In the genomic region with DNA sequence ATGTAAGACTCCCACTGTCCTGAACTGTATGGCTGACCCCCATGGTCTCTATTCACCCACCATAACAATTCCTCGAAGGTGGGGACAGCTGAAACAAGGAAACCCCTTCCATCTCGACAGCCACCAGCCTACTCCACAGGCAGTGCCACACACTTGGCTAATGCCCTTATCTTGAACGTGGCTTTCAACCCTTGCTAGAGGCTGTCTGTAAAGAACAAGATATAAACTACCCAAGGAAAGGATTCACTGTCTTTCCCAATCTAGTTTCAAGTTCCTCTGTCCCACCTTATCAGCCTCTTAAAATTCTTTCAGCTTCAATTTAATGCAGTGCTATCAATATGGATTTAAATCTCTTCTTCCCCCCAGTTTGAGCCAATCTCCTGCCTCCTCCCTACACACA, we compare ENCODE assay signal across 8 mouse cellular contexts. TPM values are rescaled to one million over a fixed set of nuclear protein-coding genes. Genes with fewer than 3 reads are reported as not detected.
DNase-seq lines count a peak whose midpoint lies in the region; ATAC-seq and TF ChIP-seq lines count a peak whose summit lies in the region.

No protein-coding gene starts in this region.

- H3K4me1 ChIP-seq in erythroblast, embryonic 14.5 days (ENCODE audit: control insufficient read depth), result peaks cover 41% of the 10 kb centered on the region
- H3K4me1 ChIP-seq in forebrain, postnatal 0 days (ENCODE audit: insufficient read depth), result no peaks in the 10 kb centered on the region; the same call in 1 of the 2 replicates
- H3K4me1 ChIP-seq in liver, embryonic 16.5 days (ENCODE audit: control insufficient read depth, low read depth, low read length), result peaks cover 21% of the 10 kb centered on the region

- WGBS in forebrain, postnatal 0 days, result 54% methylated on average over 3 of the region's 3 CpGs
- WGBS in liver, embryonic 16.5 days (ENCODE audit: insufficient replicate concordance), result 18% methylated on average over 3 of the region's 3 CpGs

- peaks cover 2% of the 10 kb centered on the region for H3K36me3 ChIP-seq in erythroblast, embryonic 14.5 days (ENCODE audit: control insufficient read depth)
- H3K36me3 ChIP-seq in C2C12 (ENCODE audit: control insufficient read depth, insufficient read depth), result peaks cover 7% of the 10 kb centered on the region
- peaks cover 11% of the 10 kb centered on the region; the same call in 1 of the 2 replicates for H3K36me3 ChIP-seq in forebrain, postnatal 0 days (ENCODE audit: insufficient read depth)
- H3K36me3 ChIP-seq in liver, embryonic 16.5 days (ENCODE audit: control insufficient read depth, insufficient read depth), result no peaks in the 10 kb centered on the region

- no peak overlapping the region for H3ac ChIP-seq in C2C12 (ENCODE audit: control insufficient read depth, insufficient read length, low read depth)

- H3K9me3 ChIP-seq in erythroblast, embryonic 14.5 days (ENCODE audit: control insufficient read depth, low read length), result no peaks in the 10 kb centered on the region
- no peaks in the 10 kb centered on the region for H3K9me3 ChIP-seq in forebrain, postnatal 0 days (ENCODE audit: low read length)
- H3K9me3 ChIP-seq in liver, embryonic 16.5 days (replicated peaks; ENCODE audit: control insufficient read depth, low read length), result no peaks in the 10 kb centered on the region

- no peaks in the 10 kb centered on the region for H3K79me3 ChIP-seq in C2C12 (ENCODE audit: low read depth)

- H3K79me2 ChIP-seq in C2C12 (ENCODE audit: control insufficient read depth, insufficient read depth), result peaks cover 8% of the 10 kb centered on the region

- ATAC-seq in erythroblast, adult 5-6 weeks (replicated peaks; ENCODE audit: low FRiP score, poor library complexity, severe bottlenecking), result no peak
- no peak for ATAC-seq in forebrain, postnatal 0 days
- ATAC-seq in liver, embryonic 16.5 days (ENCODE audit: low read depth), result no peak

- H3K4me2 ChIP-seq in forebrain, postnatal 0 days (ENCODE audit: low read depth), result peak overlapping the region; percentile 97
- peak overlapping the region; percentile 96 for H3K4me2 ChIP-seq in liver, embryonic 16.5 days (ENCODE audit: low read depth, low read length)

- H3K4me3 ChIP-seq in erythroblast, embryonic 14.5 days (replicated peaks), result peak overlapping the region; percentile 72
- H3K4me3 ChIP-seq in C2C12 (ENCODE audit: insufficient read depth, poor library complexity, severe bottlenecking), result peak overlapping the region; percentile 15
- H3K4me3 ChIP-seq in forebrain, postnatal 0 days (ENCODE audit: low read depth, low read length), result peak overlapping the region; percentile 63
- H3K4me3 ChIP-seq in liver, embryonic 16.5 days (ENCODE audit: low read depth, low read length), result peak overlapping the region; percentile 68

- H3K9ac ChIP-seq in forebrain, postnatal 0 days, result peak overlapping the region; percentile 40; the same call in 1 of the 2 replicates
- peak overlapping the region; percentile 40 for H3K9ac ChIP-seq in liver, embryonic 16.5 days (ENCODE audit: low read depth, low read length)

- peaks cover 44% of the 10 kb centered on the region for H3K27me3 ChIP-seq in erythroblast, embryonic 14.5 days (ENCODE audit: control insufficient read depth)
- no peaks in the 10 kb centered on the region for H3K27me3 ChIP-seq in C2C12 (ENCODE audit: control insufficient read depth, insufficient read depth, insufficient read length)
- H3K27me3 ChIP-seq in forebrain, postnatal 0 days (ENCODE audit: insufficient read depth, low read length), result no peaks in the 10 kb centered on the region
- H3K27me3 ChIP-seq in liver, embryonic 16.5 days (ENCODE audit: control insufficient read depth, insufficient read depth, low read depth, low read length), result 0 out of 2 replicates have a peak, but pooled peaks cover 3% of the 10 kb centered on the region

- no peak for DNase-seq in forebrain, postnatal 0 days
- no peak for DNase-seq in adrenal gland, postnatal 14 days
- DNase-seq in testis, postnatal 14 days (ENCODE audit: low spot score), result no peak
- DNase-seq in MN1 (ENCODE audit: low spot score), result no peak

- H3K27ac ChIP-seq in forebrain, postnatal 0 days (ENCODE audit: low read depth, low read length), result no peak overlapping the region
- peak overlapping the region; percentile 29 for H3K27ac ChIP-seq in liver, embryonic 16.5 days (ENCODE audit: low read length)

- TF ChIP-seq CTCF in C2C12 (IDR thresholded peaks at IDR 0.05; ENCODE audit: control insufficient read depth, insufficient read depth, insufficient read length), result no peak
- TF ChIP-seq CTCF in forebrain, postnatal 0 days (IDR thresholded peaks at IDR 0.05; ENCODE audit: low read depth), result no peak

TF ChIP-seq in C2C12, 6 proteins besides CTCF, POLR2A, EP300 and RAD21:
- TF ChIP-seq MYOG (IDR thresholded peaks at IDR 0.05; ENCODE audit: control insufficient read depth, extremely low read depth, insufficient read length), result no peak
- TF ChIP-seq MAX (IDR thresholded peaks at IDR 0.05), result no peak
- TF ChIP-seq USF1 (IDR thresholded peaks at IDR 0.05; ENCODE audit: low read depth), result no peak
- no peak for TF ChIP-seq FOSL1 (IDR thresholded peaks at IDR 0.05; ENCODE audit: insufficient read depth, low read length, poor library complexity, severe bottlenecking)
- no peak for TF ChIP-seq MYOD1 (IDR thresholded peaks at IDR 0.05; ENCODE audit: control insufficient read depth, insufficient read length, low read depth)
- no peak for TF ChIP-seq CEBPB (IDR thresholded peaks at IDR 0.05; ENCODE audit: low read depth)

RNA-seq across cellular contexts. Expression of a gene that starts 0.6 kb away (rescaled TPM):
- 1.8 and 2.6 TPM in 2 replicates for polyA plus RNA-seq in erythroblast, embryonic 14.5 days (2012)
- total RNA-seq in erythroblast, adult 5-6 weeks (2015; ENCODE audit: low replicate concordance), result 85.7 and 90.1 TPM in 2 replicates
- total RNA-seq in erythroblast, adult 5-6 weeks (2017; ENCODE audit: low replicate concordance), result 26.3 and 56.1 TPM in 2 replicates
- polyA plus RNA-seq in C2C12 (2012; fragmentation: generic; extraction: Trizol), result 79.1 TPM
- 49.5 and 66.2 TPM in 2 replicates for total RNA-seq in forebrain, postnatal 0 days (2014; rRNA removed)
- 72.3 and 86.6 TPM in 2 replicates for polyA plus RNA-seq in forebrain, postnatal 0 days (2015; fragmentation: Nextera tagmentation; extraction: Ambion mirVana)
- polyA plus RNA-seq in liver, embryonic 16.5 days (2015; fragmentation: Nextera tagmentation; extraction: Ambion mirVana), result 103 and 118 TPM in 2 replicates
- total RNA-seq in adrenal gland, postnatal 14 days (2021), result 180 and 194 TPM in 2 replicates

RNA-seq across cellular contexts. Expression of a gene that starts 17.9 kb away (rescaled TPM):
- polyA plus RNA-seq in erythroblast, embryonic 14.5 days (2012), result 0.01 and 0.02 TPM in 2 replicates
- not detected in 2 replicates for total RNA-seq in erythroblast, adult 5-6 weeks (2015; ENCODE audit: low replicate concordance)
- not detected in 2 replicates for total RNA-seq in erythroblast, adult 5-6 weeks (2017; ENCODE audit: low replicate concordance)
- 6.3 TPM for polyA plus RNA-seq in C2C12 (2012; fragmentation: generic; extraction: Trizol)
- 351 and 361 TPM in 2 replicates for total RNA-seq in forebrain, postnatal 0 days (2014; rRNA removed)
- polyA plus RNA-seq in forebrain, postnatal 0 days (2015; fragmentation: Nextera tagmentation; extraction: Ambion mirVana), result 26.2 and 26.9 TPM in 2 replicates
- polyA plus RNA-seq in liver, embryonic 16.5 days (2015; fragmentation: Nextera tagmentation; extraction: Ambion mirVana), result 0.20 and 0.34 TPM in 2 replicates
- total RNA-seq in adrenal gland, postnatal 14 days (2021), result 8.2 and 9.6 TPM in 2 replicates

RNA-seq across cellular contexts. Expression of a gene that starts 21.8 kb away (rescaled TPM):
- 579 and 725 TPM in 2 replicates for polyA plus RNA-seq in erythroblast, embryonic 14.5 days (2012)
- 461 and 462 TPM in 2 replicates for total RNA-seq in erythroblast, adult 5-6 weeks (2015; ENCODE audit: low replicate concordance)
- 236 and 290 TPM in 2 replicates for total RNA-seq in erythroblast, adult 5-6 weeks (2017; ENCODE audit: low replicate concordance)
- polyA plus RNA-seq in C2C12 (2012; fragmentation: generic; extraction: Trizol), result 174 TPM
- 96.3 and 114 TPM in 2 replicates for total RNA-seq in forebrain, postnatal 0 days (2014; rRNA removed)
- 120 and 129 TPM in 2 replicates for polyA plus RNA-seq in forebrain, postnatal 0 days (2015; fragmentation: Nextera tagmentation; extraction: Ambion mirVana)
- 454 and 500 TPM in 2 replicates for polyA plus RNA-seq in liver, embryonic 16.5 days (2015; fragmentation: Nextera tagmentation; extraction: Ambion mirVana)
- 373 and 415 TPM in 2 replicates for total RNA-seq in adrenal gland, postnatal 14 days (2021)

RNA-seq across cellular contexts. Expression of a gene that starts 36.3 kb away (rescaled TPM):
- 1.8 and 2.1 TPM in 2 replicates for polyA plus RNA-seq in erythroblast, embryonic 14.5 days (2012)
- 3.1 TPM in 1 of 2 replicates, not detected in the other for total RNA-seq in erythroblast, adult 5-6 weeks (2015; ENCODE audit: low replicate concordance)
- 2.7 and 7.5 TPM in 2 replicates for total RNA-seq in erythroblast, adult 5-6 weeks (2017; ENCODE audit: low replicate concordance)
- 2.2 TPM for polyA plus RNA-seq in C2C12 (2012; fragmentation: generic; extraction: Trizol)
- total RNA-seq in forebrain, postnatal 0 days (2014; rRNA removed), result 306 and 418 TPM in 2 replicates
- 118 and 121 TPM in 2 replicates for polyA plus RNA-seq in forebrain, postnatal 0 days (2015; fragmentation: Nextera tagmentation; extraction: Ambion mirVana)
- 2.1 and 2.2 TPM in 2 replicates for polyA plus RNA-seq in liver, embryonic 16.5 days (2015; fragmentation: Nextera tagmentation; extraction: Ambion mirVana)
- 31.3 and 31.6 TPM in 2 replicates for total RNA-seq in adrenal gland, postnatal 14 days (2021)

RNA-seq across cellular contexts. Expression of a gene that starts 40.4 kb away (rescaled TPM):
- polyA plus RNA-seq in erythroblast, embryonic 14.5 days (2012), result 1.7 and 2.4 TPM in 2 replicates
- 23.6 and 57.1 TPM in 2 replicates for total RNA-seq in erythroblast, adult 5-6 weeks (2015; ENCODE audit: low replicate concordance)
- 73.1 and 99.5 TPM in 2 replicates for total RNA-seq in erythroblast, adult 5-6 weeks (2017; ENCODE audit: low replicate concordance)
- polyA plus RNA-seq in C2C12 (2012; fragmentation: generic; extraction: Trizol), result 1.3 TPM
- 2.2 and 3.7 TPM in 2 replicates for total RNA-seq in forebrain, postnatal 0 days (2014; rRNA removed)
- polyA plus RNA-seq in forebrain, postnatal 0 days (2015; fragmentation: Nextera tagmentation; extraction: Ambion mirVana), result 8.7 and 12.4 TPM in 2 replicates
- polyA plus RNA-seq in liver, embryonic 16.5 days (2015; fragmentation: Nextera tagmentation; extraction: Ambion mirVana), result 28.0 and 32.9 TPM in 2 replicates
- 4.6 and 7.4 TPM in 2 replicates for total RNA-seq in adrenal gland, postnatal 14 days (2021)

Comparison
In these comparisons a context has a peak if more than half of its experiments do, and no peak if none do; other contexts are left out.
1. H3K4me3 ChIP-seq: peak in every context shown above with its lines; median percentile 72 in erythroblast, embryonic 14.5 days; 68 in liver, embryonic 16.5 days; 63 in forebrain, postnatal 0 days; 15 in C2C12.
2. RNA of a gene that starts 0.6 kb away (polyA plus RNA-seq): 103 to 118 TPM in liver, embryonic 16.5 days, 72.3 to 86.6 TPM in forebrain, postnatal 0 days and 79.1 TPM in C2C12 (single experiment); 1.8 to 2.6 TPM in erythroblast, embryonic 14.5 days; every median in the first group is over 10 times any median in the second.